Mouse (Mus musculus) liver, postnatal 0 days (tissue): ENCODE data around the gene Spsb3.

Experiments used
- CTCF ChIP-seq: sonication (generic); IDR thresholded peaks from 2 replicates; pipeline ENCODE4 v1.5.1; 2016; ENCODE audit warnings: antibody characterized with exemption, low read depth
- EP300 ChIP-seq: IDR thresholded peaks from 2 replicates; pipeline ENCODE4 v1.6.1; 2016; ENCODE audit warnings: antibody characterized with exemption, low read depth, mild to moderate bottlenecking

DNA sequence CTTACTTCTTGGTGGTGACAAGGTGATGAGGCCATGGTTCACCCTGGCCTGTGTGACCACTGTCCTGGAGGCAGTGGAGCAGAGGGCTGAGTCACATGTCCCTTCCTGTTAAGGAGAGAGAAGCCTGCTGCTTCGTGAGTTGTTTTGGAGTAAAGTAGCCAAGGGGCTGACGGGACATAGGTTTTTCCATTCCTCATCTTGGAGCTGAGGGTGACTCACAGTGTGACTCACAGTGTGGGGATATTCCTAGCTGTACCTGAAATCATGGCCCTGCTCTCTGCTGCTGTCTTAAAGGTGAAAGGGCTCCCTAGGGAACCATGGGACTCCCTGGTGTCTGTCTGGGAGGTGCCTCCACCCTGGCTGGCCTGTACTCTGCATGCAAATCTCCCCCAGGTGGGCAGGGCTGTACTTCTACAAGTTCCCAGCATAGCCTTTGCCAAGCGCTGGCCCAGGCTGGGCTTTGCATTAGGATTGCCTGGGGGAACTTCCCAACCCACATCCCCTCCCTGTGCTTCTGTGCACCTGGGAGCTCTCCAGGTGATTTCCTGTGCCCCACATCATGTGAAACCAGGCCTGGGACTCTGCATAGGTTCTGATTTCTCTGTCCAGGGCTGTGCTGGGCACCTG, 30.5 kb upstream of the Spsb3 start:
- no peak for TF ChIP-seq CTCF
- TF ChIP-seq EP300 = no peak
